Mouse (Mus musculus) frontal cortex, postnatal 14 days (tissue): ENCODE measurements around the gene Kiss1.
A peak's percentile ranks its signal among the peaks of the same experiment; 100 is the strongest.
"Not testable (repeated sequence)": the region's sequence is repeated elsewhere in the genome, so short reads cannot be mapped to it uniquely, and the experiment has no call there.

Experiments
- DNase-seq, 2 experiments: peaks; one replicate each; pipeline ENCODE4 v3.0.0; 2022; ENCODE audit warnings: low spot score in 2 of 2

Kiss1 gene

DNA sequence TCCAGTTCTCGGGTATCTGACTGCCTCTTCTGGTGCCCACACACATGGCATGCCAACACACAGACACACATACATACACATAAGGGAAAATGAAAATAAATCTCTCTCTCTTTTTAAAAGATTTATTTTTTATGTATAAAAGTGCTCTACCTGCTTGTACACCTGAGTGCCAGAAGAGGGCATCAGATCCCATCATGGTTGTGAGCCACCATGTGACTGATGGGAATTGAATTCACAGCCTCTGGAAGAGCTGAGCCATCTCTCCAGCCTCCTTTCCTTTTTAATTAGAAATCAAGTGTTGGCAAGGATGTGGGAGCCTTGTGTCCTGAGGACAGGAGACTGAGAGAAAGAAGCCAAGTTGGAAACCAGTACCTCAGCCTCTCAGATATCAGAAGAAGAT lies 4.5 kb upstream of the Kiss1 start:
- DNase-seq: no peak

- no peak for DNase-seq
Observed at GRCm38 (mm10) chr1:133323333-133323732, 1.7 kb downstream of the Kiss1 start.

DNA sequence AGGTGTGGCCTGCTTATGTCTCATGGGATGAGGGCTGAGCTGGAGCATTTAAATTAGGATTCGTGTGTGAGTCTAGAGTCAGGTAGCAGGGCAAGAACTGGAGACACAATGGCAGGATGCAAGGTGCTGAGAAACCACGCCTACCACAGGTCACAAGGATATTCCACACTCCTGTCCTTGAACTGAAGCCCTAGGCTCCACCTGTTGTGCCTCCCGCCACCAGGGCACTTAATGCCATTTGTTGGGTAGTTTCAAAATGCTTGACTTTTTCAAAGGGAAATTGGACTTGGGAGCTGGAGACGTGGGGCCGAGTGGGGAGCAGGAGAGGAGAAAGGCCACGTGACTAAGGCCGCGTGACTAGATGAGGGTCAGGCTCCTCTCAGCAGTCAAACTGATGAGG lies 4.3 kb downstream of the Kiss1 start:
- no peak for DNase-seq

GRCm38 (mm10) chr1:133327094-133327493 lies 5.4 kb downstream of the Kiss1 start:
- DNase-seq: no peak

GRCm38 (mm10) chr1:133328299-133328795 lies 6.7 kb downstream of the Kiss1 start:
- no peak for DNase-seq

GRCm38 (mm10) chr1:133328896-133329637 lies 7.4 kb downstream of the Kiss1 start:
- no peak for DNase-seq

- DNase-seq: no peak
Observed at GRCm38 (mm10) chr1:133329638-133329964, 7.9 kb downstream of the Kiss1 start.

GRCm38 (mm10) chr1:133331142-133331541 lies 9.5 kb downstream of the Kiss1 start:
- no peak for DNase-seq

DNA sequence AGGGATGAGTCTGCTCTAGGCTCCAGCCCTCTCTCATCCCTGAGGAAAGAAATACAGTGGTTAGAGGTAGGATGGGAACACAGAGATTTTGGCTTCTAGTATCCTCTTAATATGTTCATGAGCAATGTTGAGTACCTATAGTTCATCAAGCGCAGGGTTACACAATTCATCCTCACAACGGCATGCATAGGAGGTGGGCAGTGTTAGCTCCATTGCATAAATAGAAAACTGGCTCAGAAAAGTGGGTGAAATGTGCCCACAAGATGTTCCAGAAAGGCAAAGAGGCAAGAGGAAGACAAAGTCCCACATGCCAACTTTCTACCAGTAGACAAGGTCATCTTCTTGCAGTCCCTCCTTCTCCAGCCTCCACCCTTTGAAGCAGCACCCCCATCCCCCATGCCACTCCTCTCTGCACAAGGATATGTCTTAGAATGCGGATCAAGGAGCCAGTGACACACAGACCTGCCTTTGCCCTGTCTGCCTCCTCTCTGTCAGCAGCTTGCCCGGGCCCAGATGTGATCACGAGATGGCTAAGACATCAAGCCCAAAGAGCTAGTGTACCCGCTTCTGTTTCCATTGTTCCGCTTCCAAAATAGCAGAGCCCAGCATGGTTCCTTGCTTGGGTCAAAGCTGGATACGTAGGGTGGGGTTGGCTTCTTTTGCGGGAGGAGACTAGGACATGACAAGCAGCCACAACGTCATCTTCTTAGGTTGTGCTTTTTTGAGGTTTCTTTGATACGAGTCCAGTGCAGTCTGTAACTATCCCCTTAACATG lies 11.2 kb downstream of the Kiss1 start:
- DNase-seq: no peak

DNA sequence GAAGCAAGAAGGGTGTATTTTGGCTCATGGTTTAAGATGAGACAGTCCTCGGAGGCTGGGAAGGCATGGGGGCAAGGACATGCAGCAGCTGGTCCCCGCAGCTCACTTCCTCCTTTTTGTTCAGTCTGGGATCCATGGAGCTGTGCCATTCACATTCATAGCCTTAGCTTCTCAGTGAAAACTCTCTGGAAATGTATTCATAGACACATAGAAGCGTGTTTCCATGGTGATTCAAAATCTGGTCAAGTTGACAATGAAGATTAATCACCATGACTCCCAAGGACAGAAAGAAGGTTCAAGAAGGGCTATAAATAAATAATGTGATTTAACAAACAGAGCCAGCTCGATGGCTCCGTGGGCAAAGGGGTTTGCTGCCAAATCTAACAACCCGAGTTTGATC lies 12.3 kb downstream of the Kiss1 start:
- no peak for DNase-seq

DNA sequence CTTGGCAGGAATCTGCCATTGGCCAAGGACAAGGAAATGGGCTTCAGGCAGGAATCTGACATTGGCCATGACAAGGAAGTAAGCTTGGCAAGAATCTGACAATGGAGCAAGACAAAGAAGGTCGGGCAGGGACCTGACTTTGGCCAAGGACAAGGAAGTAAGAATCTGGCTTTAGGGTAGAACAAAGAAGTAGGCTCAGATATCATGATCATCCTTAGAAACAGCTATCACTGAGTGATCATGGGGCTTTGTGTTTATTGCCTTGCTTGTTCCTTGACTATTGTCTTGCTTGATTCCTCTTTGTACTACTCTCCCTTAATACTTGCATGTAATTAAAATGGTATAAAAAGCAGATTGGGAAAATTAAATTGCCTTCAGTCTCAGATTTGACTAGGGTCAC lies 18.7 kb downstream of the Kiss1 start:
- DNase-seq: not testable (repeated sequence)

GRCm38 (mm10) chr1:133344357-133344756 lies 22.7 kb downstream of the Kiss1 start:
- DNase-seq: no peak

DNA sequence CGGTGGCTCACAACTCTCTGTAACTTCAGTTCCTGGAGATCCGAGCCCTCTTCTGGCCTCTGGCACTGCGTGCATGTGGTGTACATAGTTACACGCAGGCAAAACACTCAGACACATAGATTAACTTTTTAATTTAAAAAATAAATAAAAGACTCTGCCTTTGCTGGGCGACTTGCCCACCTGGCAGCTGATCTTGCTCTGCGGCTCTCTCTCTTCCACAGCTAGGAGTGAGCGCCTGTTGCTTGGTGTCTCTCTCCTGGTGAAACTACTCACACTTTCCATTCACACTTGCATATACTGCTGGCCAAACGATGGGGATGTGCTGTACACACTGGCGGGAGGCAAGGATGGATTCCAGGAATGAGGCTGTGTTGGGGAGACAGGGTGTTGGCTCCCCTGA lies 24.9 kb downstream of the Kiss1 start:
- no peak for DNase-seq

DNA sequence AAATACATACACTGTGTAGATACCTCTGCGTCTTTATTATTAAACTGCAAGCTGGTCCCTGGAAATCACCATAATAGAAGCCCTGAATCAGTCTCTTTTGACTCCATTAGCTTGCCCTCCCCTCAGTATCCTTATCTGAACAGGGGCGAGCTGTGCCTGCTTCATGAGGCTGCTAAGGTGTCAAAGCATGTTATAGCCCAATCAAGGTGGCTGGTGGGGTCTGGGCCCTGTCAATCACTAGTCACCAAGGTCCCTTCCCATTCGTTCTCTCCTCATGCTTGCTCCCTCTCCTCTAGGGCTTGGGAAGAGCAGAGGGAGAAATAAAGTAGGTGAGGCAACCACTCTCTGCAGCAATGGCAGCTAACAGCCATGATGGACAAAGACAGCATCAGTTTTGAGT lies 25.6 kb downstream of the Kiss1 start:
- no peak for DNase-seq

- no peak for DNase-seq
Observed at GRCm38 (mm10) chr1:133347693-133348520, 26.2 kb downstream of the Kiss1 start.

DNA sequence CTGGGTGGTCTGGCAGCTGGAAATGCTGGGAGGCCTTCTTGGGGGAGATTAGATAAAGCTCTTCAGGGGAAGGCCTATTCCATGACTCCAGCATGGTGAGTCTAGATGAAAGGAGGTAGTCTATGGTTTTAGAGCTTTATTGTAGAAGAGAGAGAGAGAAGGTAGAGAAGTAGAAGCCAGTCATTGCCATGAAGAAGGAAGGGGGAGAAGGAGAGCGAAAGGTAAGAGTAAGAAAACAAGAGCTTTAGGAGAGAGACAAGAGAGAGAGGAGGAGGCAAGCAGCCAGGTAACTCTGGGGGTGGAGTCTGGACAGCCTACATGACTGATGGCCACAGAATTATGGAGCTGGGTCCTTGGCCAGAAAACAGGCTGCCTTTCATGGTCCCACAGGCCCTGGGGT lies 28.5 kb downstream of the Kiss1 start, which contains the start of gene Ren1:
Gene Ren1 (plus strand): TSS at position 301 of the 400 bp plus-strand sequence.
- no peak for DNase-seq

DNA sequence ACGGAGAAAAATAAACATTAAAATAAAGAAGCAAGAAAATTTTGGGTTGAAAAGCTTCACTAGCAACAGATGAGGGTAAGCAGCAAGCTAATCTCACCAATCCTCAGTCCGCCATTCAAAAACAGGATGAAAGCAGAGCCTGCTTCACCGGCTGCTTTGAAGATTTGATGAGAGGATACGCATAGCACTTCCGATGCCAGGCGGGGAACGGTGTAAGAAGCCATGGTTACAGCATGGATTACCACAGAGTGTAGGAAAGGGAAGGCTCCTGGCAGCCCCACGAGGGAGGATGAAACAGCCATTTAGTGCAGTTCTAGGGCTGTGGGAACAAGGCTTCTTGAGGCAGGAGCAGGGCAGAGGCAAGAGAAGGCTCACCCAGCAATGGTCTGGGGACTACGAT lies 30.1 kb downstream of the Kiss1 start:
- no peak for DNase-seq

DNA sequence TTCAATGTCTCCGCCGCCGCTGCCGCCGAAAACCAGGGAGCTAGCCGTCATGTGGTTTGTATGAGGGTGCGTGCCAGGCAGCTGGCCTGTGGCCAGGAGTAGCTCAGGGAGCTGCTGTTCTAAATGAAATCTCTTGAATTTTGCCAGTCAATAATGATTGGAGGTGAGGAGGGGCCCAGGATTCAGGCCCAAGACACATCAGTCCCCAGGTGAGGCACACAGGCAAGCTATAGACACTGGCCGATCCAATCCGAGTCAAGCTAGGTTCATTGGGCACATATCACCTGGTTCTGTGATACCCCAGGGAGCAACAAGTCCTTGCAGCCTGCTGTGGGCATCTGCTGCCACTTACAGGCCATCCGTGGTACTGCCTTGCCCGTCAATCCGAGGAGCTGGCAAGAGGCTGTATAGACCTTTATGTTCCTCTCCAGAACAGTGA lies 31.7 kb downstream of the Kiss1 start:
- DNase-seq: peak; percentile 68 to 81

- DNase-seq: no peak
Observed at GRCm38 (mm10) chr1:133355469-133355868, 33.8 kb downstream of the Kiss1 start.

DNA sequence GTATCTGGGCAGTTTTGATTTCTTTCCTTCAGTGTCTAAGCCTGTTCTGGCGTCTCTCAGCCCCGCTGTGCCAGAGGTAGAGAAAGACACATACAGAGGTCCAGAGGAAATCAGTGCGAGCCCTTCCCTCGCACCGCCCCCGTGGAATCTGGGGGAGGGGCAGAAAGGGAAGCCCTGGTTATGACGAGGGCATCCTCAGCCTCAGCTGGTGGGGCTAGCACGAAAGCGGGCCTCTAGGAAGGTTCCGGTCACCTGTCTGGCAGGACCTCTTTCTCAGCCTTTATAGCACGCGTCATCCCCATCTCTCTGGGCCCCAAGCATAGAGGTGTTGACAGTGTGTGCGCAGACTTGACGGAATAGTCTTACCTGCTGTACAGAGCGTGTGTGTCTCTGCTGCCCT lies 34.2 kb downstream of the Kiss1 start:
- no peak for DNase-seq

DNA sequence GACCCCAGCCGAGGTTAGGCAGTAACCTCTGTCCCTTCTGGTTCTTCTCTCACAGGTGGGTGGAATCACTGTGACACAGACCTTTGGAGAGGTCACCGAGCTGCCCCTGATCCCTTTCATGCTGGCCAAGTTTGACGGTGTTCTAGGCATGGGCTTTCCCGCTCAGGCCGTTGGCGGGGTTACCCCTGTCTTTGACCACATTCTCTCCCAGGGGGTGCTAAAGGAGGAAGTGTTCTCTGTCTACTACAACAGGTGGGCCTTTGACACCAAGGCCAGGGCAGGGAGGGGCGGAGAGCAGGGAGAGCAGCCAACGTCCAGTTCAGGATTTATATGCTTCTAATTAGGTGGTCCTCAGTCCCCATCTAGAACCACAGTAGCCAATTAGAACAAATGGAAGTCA lies 34.7 kb downstream of the Kiss1 start:
- no peak for DNase-seq

DNA sequence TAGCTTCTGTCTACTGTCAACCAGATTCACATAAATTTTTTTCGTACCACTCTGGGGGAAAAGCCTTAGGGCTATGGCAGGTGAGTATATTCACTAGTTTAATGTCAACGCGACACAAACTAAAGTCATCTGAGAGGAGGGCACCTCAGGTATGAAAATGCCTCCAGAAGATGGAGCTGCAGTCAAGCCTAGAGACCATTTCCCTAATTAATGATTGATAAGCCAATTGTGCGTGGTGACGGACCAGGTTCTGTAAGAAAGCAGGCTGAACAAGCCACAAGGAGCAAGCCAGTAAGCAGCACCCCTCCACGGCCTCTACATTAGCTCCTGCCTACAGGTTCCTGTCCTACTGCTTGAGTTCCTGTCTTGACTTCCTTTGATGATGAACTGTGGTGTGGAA lies 39.3 kb downstream of the Kiss1 start:
- no peak for DNase-seq
